Mouse (Mus musculus) B cell, adult (primary cell): ENCODE results near the gene Stam. TPM values are rescaled to one million over a fixed set of nuclear protein-coding genes. Genes with fewer than 3 reads are reported as not detected.

Experiments
- total RNA-seq: library from RNA; stranded (reverse); gene quantifications from 4 replicates; pipeline ENCODE4 v1.2.4, GENCODE M21; 2023; ENCODE audit not compliant: inconsistent age

The Stam gene
- 29.6 to 37.1 TPM (median 35.2 TPM) in 4 replicates for total RNA-seq

GRCm38 (mm10) chr2:14073362-14074220 lies at the start of gene Stam:
Gene Stam (plus strand): TSS chr2:14074098.

GRCm38 (mm10) chr2:14055566-14056331 lies 18.1 kb upstream of the Stam start, which contains the start of gene Hacd1:
Gene Hacd1 (minus strand): TSS chr2:14056135.

GRCm38 (mm10) chr2:14174334-14174733 lies 100.4 kb downstream of the Stam start, which contains the start of gene Tmem236:
Gene Tmem236 (plus strand): TSS chr2:14174523.

Other genes starting within 250 kb of the Stam start
- gene Hacd1, start 18.0 kb upstream of the Stam start, total RNA-seq: not detected in 4 replicates
- gene Tmem236, start 100.4 kb downstream of the Stam start, total RNA-seq: 0.22 TPM in 1 of 4 replicates, not detected in the others
- 3.1 to 4.8 TPM (median 4.6 TPM) in 4 replicates for gene Mrc1, start 155.3 kb downstream of the Stam start, total RNA-seq